Mouse (Mus musculus) lung, embryonic 16.5 days (tissue): ENCODE data around the gene Rho. TPM values are rescaled to one million over a fixed set of nuclear protein-coding genes. Genes with fewer than 3 reads are reported as not detected.
A peak's percentile ranks its signal among the peaks of the same experiment; 100 is the strongest.

ENCODE experiments used
- ATAC-seq: fragments of 200-750 bp; cut with Nextera tagmentation; 2 replicates; pipeline ENCODE4 v1.8.0; 2017; ENCODE audit warnings: low read depth, mild to moderate bottlenecking, moderate library complexity
- H3K27ac ChIP-seq: fragments of 300-500 bp; sonication (generic); 2 replicates; pipeline ENCODE4 v1.5.1; 2014; ENCODE audit warnings: mild to moderate bottlenecking, control low read depth, low read length
- H3K27me3 ChIP-seq: fragments of 300-500 bp; sonication (generic); 2 replicates; pipeline ENCODE4 v1.6.1; 2014; ENCODE audit warnings: low read depth, low read length, mixed read lengths; ENCODE audit not compliant: control insufficient read depth, insufficient read depth
- H3K36me3 ChIP-seq: fragments of 300-500 bp; sonication (generic); 2 replicates; pipeline ENCODE4 v1.6.1; 2014; ENCODE audit warnings: low read length; ENCODE audit not compliant: control insufficient read depth, insufficient read depth
- H3K4me1 ChIP-seq: fragments of 300-500 bp; sonication (generic); replicated peaks from 2 replicates; pipeline ENCODE4 v1.6.1; 2014; ENCODE audit warnings: low read length, mixed read lengths; ENCODE audit not compliant: control insufficient read depth, insufficient read depth
- H3K4me2 ChIP-seq: fragments of 300-500 bp; sonication (generic); 2 replicates; pipeline ENCODE4 v1.6.1; 2014; ENCODE audit warnings: low read depth, low read length, control low read depth
- H3K4me3 ChIP-seq: fragments of 300-500 bp; sonication (generic); 2 replicates; pipeline ENCODE4 v1.5.1; 2014; ENCODE audit warnings: mild to moderate bottlenecking, low read length, control low read depth
- H3K9ac ChIP-seq: fragments of 300-500 bp; sonication (generic); 2 replicates; pipeline ENCODE4 v1.6.1; 2014; ENCODE audit warnings: low read length, control low read depth
- H3K9me3 ChIP-seq: fragments of 300-500 bp; sonication (generic); 2 replicates; pipeline ENCODE4 v1.6.1; 2016; ENCODE audit warnings: low read length; ENCODE audit not compliant: control insufficient read depth
- WGBS: fragments of 180-500 bp; shearing (Covaris S2); extraction: QIAGEN DNeasy Blood & Tissue Kit; methylation state at CpG from one replicate; pipeline ENCODE4 v1.1.7; 2014; 5-methylcytosine and 5-hydroxymethylcytosine counted together
- polyA plus RNA-seq: library from polyadenylated mRNA; unstranded; fragments of >200 nt; fragmentation: Nextera tagmentation; extraction: Ambion mirVana; gene quantifications from 2 replicates; pipeline ENCODE4 v1.2.1, GENCODE M21; 2015

The Rho gene
- polyA plus RNA-seq, 1 experiment from 2014 or later = 0.08 TPM

DNA sequence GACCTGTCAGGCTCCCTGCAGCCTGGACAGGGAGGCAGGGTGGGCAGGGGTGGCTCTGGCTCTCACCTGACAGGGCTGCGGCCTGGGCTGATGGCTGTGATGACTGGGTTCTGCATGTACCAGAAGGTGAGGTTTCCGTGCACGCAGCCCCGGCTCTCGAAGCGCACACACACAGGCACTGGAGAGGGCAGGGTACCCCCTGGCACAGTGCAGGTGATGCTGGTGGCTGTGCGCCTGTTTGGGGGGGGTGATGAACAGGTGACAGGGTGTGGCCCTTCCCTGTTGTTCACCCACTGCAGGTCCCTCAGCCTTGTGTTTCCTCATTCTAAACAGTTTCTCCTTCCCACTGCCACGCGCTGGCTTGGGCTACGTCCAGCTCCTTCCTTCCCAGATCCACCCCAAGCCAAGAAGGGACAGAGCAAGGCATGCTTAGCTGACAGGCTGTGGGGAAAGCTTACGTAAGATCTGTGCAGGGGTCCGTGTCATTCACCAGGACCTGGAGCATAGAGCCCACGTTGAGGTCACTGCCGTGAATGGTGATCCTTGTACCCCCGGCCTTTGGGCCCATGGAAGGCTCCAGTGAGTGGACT, 35.8 kb downstream of the Rho start:
- H3K9ac ChIP-seq = no peak overlapping the region
- H3K4me2 ChIP-seq = no peak overlapping the region
- ATAC-seq = no peak
- 87% methylated on average over 15 of the region's 15 CpGs for WGBS
- no peaks in the 10 kb centered on the region for H3K9me3 ChIP-seq
- peaks cover 13% of the 10 kb centered on the region for H3K4me1 ChIP-seq
- H3K27ac ChIP-seq = no peak overlapping the region
- no peaks in the 10 kb centered on the region for H3K27me3 ChIP-seq
- peaks cover 25% of the 10 kb centered on the region for H3K36me3 ChIP-seq
- H3K4me3 ChIP-seq = no peak overlapping the region

DNA sequence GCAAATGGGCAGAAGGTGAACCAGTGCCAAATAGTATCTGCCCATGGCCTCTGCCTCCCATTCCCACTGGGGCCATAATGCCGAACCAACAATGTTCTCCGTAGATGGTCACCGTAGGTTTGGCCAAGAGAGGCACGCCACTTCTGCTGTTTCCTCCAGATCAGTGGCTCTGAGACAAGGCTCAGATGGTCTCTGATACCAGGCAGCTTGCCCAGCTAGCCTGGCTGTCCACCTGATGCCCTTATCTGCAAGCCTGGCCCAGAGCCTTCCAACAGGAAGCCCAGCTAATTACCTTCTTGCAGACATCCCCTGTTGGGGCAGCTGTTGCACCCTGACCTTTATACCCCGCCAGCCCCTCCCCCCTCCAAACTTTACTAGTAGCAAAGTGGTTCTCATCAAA, 36.5 kb downstream of the Rho start:
- H3K4me2 ChIP-seq = no peak overlapping the region
- 85% methylated on average over 5 of the region's 5 CpGs for WGBS
- peaks cover 20% of the 10 kb centered on the region for H3K36me3 ChIP-seq

GRCm38 (mm10) chr6:115968700-115969099, 37.2 kb downstream of the Rho start:
- Histone ChIP-seq H3K9ac (no peak overlapping the region), H3K36me3 (peaks cover 20% of the 10 kb centered on the region), H3K4me2 (no peak overlapping the region), H3K4me1 (peaks cover 23% of the 10 kb centered on the region), H3K9me3 (no peaks in the 10 kb centered on the region), H3K27me3 (no peaks in the 10 kb centered on the region), H3K4me3 (no peak overlapping the region), H3K27ac (no peak overlapping the region)
- WGBS = 73% methylated on average over 6 of the region's 6 CpGs
- no peak for ATAC-seq

More for the DNA sequence above, 36.5 kb downstream of the Rho start:
- Histone ChIP-seq H3K4me3 (no peak overlapping the region), H3K27me3 (no peaks in the 10 kb centered on the region), H3K27ac (no peak overlapping the region), H3K9me3 (no peaks in the 10 kb centered on the region), H3K9ac (no peak overlapping the region), H3K4me1 (peaks cover 20% of the 10 kb centered on the region)
- ATAC-seq = no peak

- peaks cover 18% of the 10 kb centered on the region for H3K36me3 ChIP-seq
- WGBS = 64% methylated on average over 9 of the region's 9 CpGs
These were observed 37.6 kb downstream of the Rho start for GRCm38 (mm10) chr6:115969103-115969502.

DNA sequence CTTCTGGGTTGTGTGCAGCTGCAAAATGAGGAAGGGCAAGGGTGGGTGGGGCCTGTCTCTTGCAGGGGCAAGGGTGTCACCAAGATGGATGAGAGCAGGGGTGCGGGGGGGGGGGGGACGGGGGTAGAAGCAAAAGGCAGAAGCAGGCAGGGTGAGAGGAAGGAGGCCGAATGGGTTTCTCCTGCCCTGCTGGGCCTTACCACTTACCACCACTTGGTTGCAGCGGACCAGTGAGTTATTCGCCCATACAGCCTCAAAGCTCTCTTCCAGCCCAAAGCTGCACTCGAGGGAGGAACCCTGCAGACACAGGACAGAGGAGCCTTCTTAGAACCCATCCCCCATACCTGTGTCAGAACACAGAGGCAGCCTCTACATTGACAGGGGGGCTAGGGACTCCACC, 38.4 kb downstream of the Rho start:
- ATAC-seq = no peak
- H3K27me3 ChIP-seq = no peaks in the 10 kb centered on the region
- H3K9ac ChIP-seq = no peak overlapping the region
- no peaks in the 10 kb centered on the region for H3K9me3 ChIP-seq
- H3K4me3 ChIP-seq = no peak overlapping the region
- peaks cover 16% of the 10 kb centered on the region; the same call in 1 of the 2 replicates for H3K36me3 ChIP-seq
- no peak overlapping the region for H3K4me2 ChIP-seq
- peaks cover 23% of the 10 kb centered on the region for H3K4me1 ChIP-seq
- no peak overlapping the region for H3K27ac ChIP-seq
- 71% methylated on average over 4 of the region's 6 CpGs for WGBS

More at GRCm38 (mm10) chr6:115969103-115969502, 37.6 kb downstream of the Rho start:
- Histone ChIP-seq H3K4me2 (no peak overlapping the region), H3K27me3 (no peaks in the 10 kb centered on the region), H3K9ac (no peak overlapping the region), H3K4me1 (peaks cover 23% of the 10 kb centered on the region), H3K27ac (no peak overlapping the region), H3K4me3 (no peak overlapping the region), H3K9me3 (no peaks in the 10 kb centered on the region)
- ATAC-seq = no peak

DNA sequence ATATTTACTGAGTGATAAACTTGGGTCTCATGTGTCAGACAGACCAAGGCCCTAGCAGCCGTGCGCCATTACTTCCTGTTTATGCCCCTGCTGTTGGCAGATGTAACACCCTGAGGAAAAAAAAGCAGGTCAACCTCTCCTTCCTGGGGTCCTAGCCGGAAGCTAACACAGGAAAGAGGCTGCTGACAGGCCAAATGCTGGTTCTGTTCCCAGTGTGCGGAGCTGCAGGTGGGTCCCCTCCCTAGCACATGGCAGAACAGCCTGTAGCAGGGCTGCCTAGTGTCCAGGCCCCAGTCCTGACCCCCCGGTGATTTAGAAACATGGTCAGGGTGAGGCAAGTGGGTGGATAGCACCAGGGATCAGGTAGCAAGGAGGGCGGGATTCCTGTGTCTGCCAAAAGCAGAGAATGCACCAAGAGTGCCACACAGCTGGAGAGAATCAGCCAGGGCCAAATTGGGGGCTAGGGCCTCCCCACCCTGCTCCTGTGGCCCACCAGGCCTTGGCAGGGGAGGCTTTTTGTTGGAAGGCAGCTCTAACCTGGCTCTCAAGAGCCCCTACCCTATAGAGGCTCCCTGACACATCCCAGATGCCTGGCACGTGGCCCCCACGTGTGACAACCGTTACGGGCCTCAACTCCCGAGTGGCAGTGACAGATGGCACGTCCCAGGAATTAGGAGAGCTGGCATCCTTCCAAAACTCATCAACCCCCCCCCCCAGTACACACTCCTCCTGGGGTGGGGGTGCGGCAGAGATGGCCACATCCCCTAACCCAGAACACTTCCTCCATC, 39.9 kb downstream of the Rho start:
- H3K9me3 ChIP-seq = no peaks in the 10 kb centered on the region
- H3K4me1 ChIP-seq = peaks cover 23% of the 10 kb centered on the region
- peaks cover 14% of the 10 kb centered on the region for H3K36me3 ChIP-seq
- 37% methylated on average over 13 of the region's 13 CpGs for WGBS
- H3K9ac ChIP-seq = 0 out of 2 replicates have a peak overlapping the region, but pooled peaks have one; percentile 5
- ATAC-seq = peak; percentile 23
- peak overlapping the region; percentile 47 for H3K27ac ChIP-seq
- H3K27me3 ChIP-seq = no peaks in the 10 kb centered on the region
- H3K4me3 ChIP-seq = no peak overlapping the region
- no peak overlapping the region for H3K4me2 ChIP-seq

DNA sequence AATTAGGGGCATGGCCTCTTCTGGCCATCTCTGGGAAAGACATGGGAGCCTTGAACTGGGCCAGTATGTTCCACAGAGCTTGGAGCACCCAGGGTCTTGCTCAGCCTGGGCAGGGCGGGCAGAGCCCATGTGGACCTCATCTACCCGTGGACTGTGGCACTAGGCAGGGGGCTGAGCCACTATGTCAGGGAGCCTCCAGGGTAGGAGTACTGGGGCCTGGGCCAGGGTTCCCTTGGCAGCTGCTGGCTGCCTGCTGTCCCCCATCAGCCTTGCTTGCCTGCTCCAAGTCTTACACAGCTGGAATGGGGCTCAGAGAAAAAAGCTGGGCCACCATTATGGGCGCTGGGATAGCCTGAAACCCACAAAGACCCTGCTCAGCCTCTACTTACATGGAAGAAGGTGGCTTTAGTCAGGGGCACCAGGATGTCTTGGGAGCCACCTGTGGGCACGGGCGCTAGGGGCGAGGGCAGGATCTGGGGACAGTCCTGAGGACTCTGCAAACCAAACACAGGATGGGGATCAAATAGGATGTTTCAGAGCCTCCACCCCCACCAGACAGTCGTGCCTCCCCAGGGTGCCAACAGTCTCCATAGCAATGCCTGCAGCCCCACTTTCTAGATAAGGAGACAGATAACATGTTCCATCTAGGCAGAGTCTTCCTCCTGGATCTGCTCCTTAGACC, 40.7 kb downstream of the Rho start:
- WGBS = 58% methylated on average over 7 of the region's 7 CpGs
- Histone ChIP-seq H3K27me3 (no peaks in the 10 kb centered on the region), H3K4me1 (peaks cover 23% of the 10 kb centered on the region), H3K9ac (no peak overlapping the region), H3K4me2 (no peak overlapping the region), H3K36me3 (peaks cover 15% of the 10 kb centered on the region), H3K4me3 (no peak overlapping the region), H3K27ac (peak overlapping the region; percentile 38), H3K9me3 (no peaks in the 10 kb centered on the region)
- peak; percentile 61 for ATAC-seq

- Histone ChIP-seq H3K9ac (no peak overlapping the region), H3K4me2 (no peak overlapping the region), H3K4me3 (no peak overlapping the region), H3K27me3 (no peaks in the 10 kb centered on the region), H3K27ac (no peak overlapping the region), H3K36me3 (peaks cover 22% of the 10 kb centered on the region), H3K9me3 (no peaks in the 10 kb centered on the region), H3K4me1 (peaks cover 23% of the 10 kb centered on the region)
- ATAC-seq = no peak
- 82% methylated on average over 15 of the region's 15 CpGs for WGBS
These were observed 41.8 kb downstream of the Rho start for GRCm38 (mm10) chr6:115973139-115973875.
